Mouse (Mus musculus) forebrain, embryonic 16.5 days (tissue): Measurements from ENCODE around the gene Lgals2. TPM values are rescaled to one million over a fixed set of nuclear protein-coding genes. Genes with fewer than 3 reads are reported as not detected.

ENCODE experiments used
- ATAC-seq: fragments of 200-750 bp; cut with Nextera tagmentation; 2 replicates; pipeline ENCODE4 v1.8.0; 2017; ENCODE audit warnings: mild to moderate bottlenecking, moderate library complexity
- H3K27ac ChIP-seq: fragments of 300-500 bp; sonication (generic); 2 replicates; pipeline ENCODE4 v1.5.1; 2014; ENCODE audit warnings: low read length, control low read depth
- H3K27me3 ChIP-seq: fragments of 300-500 bp; sonication (generic); replicated peaks from 2 replicates; pipeline ENCODE4 v1.6.1; 2014; ENCODE audit warnings: low read length; ENCODE audit not compliant: control insufficient read depth, insufficient read depth
- H3K36me3 ChIP-seq: fragments of 300-500 bp; sonication (generic); 2 replicates; pipeline ENCODE4 v1.6.1; 2014; ENCODE audit not compliant: control insufficient read depth, insufficient read depth
- H3K4me1 ChIP-seq: fragments of 300-500 bp; sonication (generic); replicated peaks from 2 replicates; pipeline ENCODE4 v1.6.1; 2014; ENCODE audit warnings: low read length; ENCODE audit not compliant: control insufficient read depth, insufficient read depth
- H3K4me2 ChIP-seq: fragments of 300-500 bp; sonication (generic); 2 replicates; pipeline ENCODE4 v1.6.1; 2014; ENCODE audit warnings: mild to moderate bottlenecking, low read length, control low read depth
- H3K4me3 ChIP-seq: fragments of 300-500 bp; sonication (generic); replicated peaks from 2 replicates; pipeline ENCODE4 v1.5.1; 2014; ENCODE audit warnings: mild to moderate bottlenecking, low read length, control low read depth
- H3K9ac ChIP-seq: fragments of 300-500 bp; sonication (generic); replicated peaks from 2 replicates; pipeline ENCODE4 v1.6.1; 2014; ENCODE audit warnings: low read depth, low read length, control low read depth
- H3K9me3 ChIP-seq: fragments of 300-500 bp; sonication (generic); 2 replicates; pipeline ENCODE4 v1.6.1; 2016; ENCODE audit warnings: low read length; ENCODE audit not compliant: control insufficient read depth
- WGBS: fragments of 180-500 bp; shearing (Covaris S2); extraction: QIAGEN DNeasy Blood & Tissue Kit; methylation state at CpG from one replicate; pipeline ENCODE4 v1.1.7; 2014; 5-methylcytosine and 5-hydroxymethylcytosine counted together
- polyA plus RNA-seq: library from polyadenylated mRNA; unstranded; fragments of >200 nt; fragmentation: Nextera tagmentation; extraction: Ambion mirVana; gene quantifications from 2 replicates; pipeline ENCODE4 v1.2.1, GENCODE M21; 2015

The Lgals2 gene
- polyA plus RNA-seq, 1 experiment from 2014 or later, result not detected

- Histone ChIP-seq H3K9ac (no peak overlapping the region), H3K4me3 (no peak overlapping the region), H3K27ac (no peak overlapping the region), H3K27me3 (peaks cover 23% of the 10 kb centered on the region), H3K9me3 (no peaks in the 10 kb centered on the region), H3K4me2 (no peak overlapping the region), H3K4me1 (peaks cover 30% of the 10 kb centered on the region), H3K36me3 (no peaks in the 10 kb centered on the region)
- WGBS, result 51% methylated on average over 6 of the region's 6 CpGs
- ATAC-seq, result no peak
These were observed 14.1 kb downstream of the Lgals2 start for GRCm38 (mm10) chr15:78841161-78841790.

- Histone ChIP-seq H3K9ac (no peak overlapping the region), H3K9me3 (no peaks in the 10 kb centered on the region), H3K4me2 (no peak overlapping the region), H3K4me1 (peaks cover 31% of the 10 kb centered on the region), H3K4me3 (no peak overlapping the region), H3K27me3 (peaks cover 23% of the 10 kb centered on the region), H3K36me3 (no peaks in the 10 kb centered on the region), H3K27ac (no peak overlapping the region)
- WGBS, result 57% methylated on average over 11 of the region's 11 CpGs
- ATAC-seq, result no peak
These were observed 14.6 kb downstream of the Lgals2 start for GRCm38 (mm10) chr15:78840751-78841150.

- Histone ChIP-seq H3K4me3 (no peak overlapping the region), H3K4me1 (peaks cover 34% of the 10 kb centered on the region), H3K9ac (no peak overlapping the region), H3K4me2 (no peak overlapping the region), H3K9me3 (no peaks in the 10 kb centered on the region), H3K27me3 (peaks cover 23% of the 10 kb centered on the region), H3K27ac (no peak overlapping the region), H3K36me3 (no peaks in the 10 kb centered on the region)
- no peak for ATAC-seq
- WGBS, result 54% methylated on average over 3 of the region's 3 CpGs
These were observed 15.1 kb downstream of the Lgals2 start for GRCm38 (mm10) chr15:78840241-78840640.

- ATAC-seq, result peak; percentile 75
- Histone ChIP-seq H3K9me3 (no peaks in the 10 kb centered on the region), H3K27me3 (peaks cover 22% of the 10 kb centered on the region), H3K9ac (peak overlapping the region; percentile 31; the same call in 1 of the 2 replicates), H3K4me1 (peaks cover 33% of the 10 kb centered on the region), H3K4me2 (no peak overlapping the region), H3K27ac (peak overlapping the region; percentile 48; the same call in 1 of the 2 replicates), H3K36me3 (no peaks in the 10 kb centered on the region), H3K4me3 (no peak overlapping the region)
- WGBS, result 0% methylated on average over 2 of the region's 2 CpGs
These were observed 15.6 kb downstream of the Lgals2 start for GRCm38 (mm10) chr15:78839744-78840143.

- Histone ChIP-seq H3K36me3 (no peaks in the 10 kb centered on the region), H3K27me3 (peaks cover 2% of the 10 kb centered on the region; the same call in 1 of the 2 replicates), H3K4me3 (no peak overlapping the region), H3K27ac (peak overlapping the region; percentile 37; the same call in 1 of the 2 replicates), H3K9me3 (no peaks in the 10 kb centered on the region), H3K9ac (no peak overlapping the region), H3K4me1 (peaks cover 37% of the 10 kb centered on the region), H3K4me2 (no peak overlapping the region)
- no peak for ATAC-seq
- WGBS, result 47% methylated on average over 8 of the region's 8 CpGs
These were observed 19.2 kb downstream of the Lgals2 start for GRCm38 (mm10) chr15:78836086-78836621.

GRCm38 (mm10) chr15:78835200-78836085, 19.9 kb downstream of the Lgals2 start:
- Histone ChIP-seq H3K4me1 (peaks cover 31% of the 10 kb centered on the region), H3K9ac (no peak overlapping the region), H3K27ac (peak overlapping the region; percentile 53), H3K27me3 (no peaks in the 10 kb centered on the region), H3K4me3 (no peak overlapping the region), H3K9me3 (no peaks in the 10 kb centered on the region), H3K4me2 (no peak overlapping the region), H3K36me3 (no peaks in the 10 kb centered on the region)
- WGBS, result 17% methylated on average over 12 of the region's 12 CpGs
- ATAC-seq, result no peak

- no peak for ATAC-seq
These were observed 20.9 kb downstream of the Lgals2 start for GRCm38 (mm10) chr15:78834233-78835005.

GRCm38 (mm10) chr15:78833582-78833981, 21.7 kb downstream of the Lgals2 start:
- Histone ChIP-seq H3K4me1 (peaks cover 19% of the 10 kb centered on the region), H3K9me3 (no peaks in the 10 kb centered on the region), H3K4me2 (no peak overlapping the region), H3K27me3 (no peaks in the 10 kb centered on the region), H3K27ac (no peak overlapping the region), H3K4me3 (no peak overlapping the region), H3K9ac (no peak overlapping the region), H3K36me3 (no peaks in the 10 kb centered on the region)
- WGBS, result 95% methylated on average over 3 of the region's 3 CpGs
- ATAC-seq, result no peak

More at GRCm38 (mm10) chr15:78834233-78835005, 20.9 kb downstream of the Lgals2 start:
- H3K9me3 ChIP-seq, result no peaks in the 10 kb centered on the region
- no peak overlapping the region for H3K27ac ChIP-seq
- 63% methylated on average over 10 of the region's 10 CpGs for WGBS
- no peaks in the 10 kb centered on the region for H3K36me3 ChIP-seq
- peaks cover 20% of the 10 kb centered on the region for H3K4me1 ChIP-seq
- no peaks in the 10 kb centered on the region for H3K27me3 ChIP-seq
- no peak overlapping the region for H3K4me2 ChIP-seq
- no peak overlapping the region for H3K4me3 ChIP-seq
- no peak overlapping the region for H3K9ac ChIP-seq
